Mouse (Mus musculus) inflammation-experienced regulatory T-cells, adult 6 months (primary cell): ENCODE results near the gene Lancl2. TPM values are rescaled to one million over a fixed set of nuclear protein-coding genes. Genes with fewer than 3 reads are reported as not detected.

Experiments
- ATAC-seq: one replicate; pipeline ENCODE4 v1.8.0; 2017
- polyA plus RNA-seq, 3 experiments: library from polyadenylated mRNA; unstranded; fragments of 100-300 nt; shearing (Covaris generic); gene quantifications; one replicate each; pipeline ENCODE4 v1.2.1; 2017

The Lancl2 gene
- 1 to 10 TPM; 2.5 to 7.6 (median 2.9) TPM for polyA plus RNA-seq

DNA sequence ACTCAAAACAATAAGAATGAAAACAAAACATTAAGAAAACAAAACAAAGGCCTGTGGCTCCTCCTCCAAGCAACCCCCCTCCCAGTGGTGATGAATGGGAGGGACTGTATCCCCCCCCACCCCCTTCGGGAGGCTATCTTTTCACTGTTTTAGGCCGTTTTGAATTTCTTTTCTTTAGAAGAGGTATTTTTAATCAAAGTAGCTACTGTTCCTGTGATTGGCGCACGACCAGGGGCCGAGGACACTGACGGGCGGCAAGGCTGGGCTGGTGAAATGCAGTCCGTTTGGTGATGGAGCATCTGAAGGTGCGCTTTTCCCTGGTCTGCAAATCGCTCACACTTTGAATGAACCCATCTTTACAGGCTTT is at the start of gene Lancl2:
Gene Lancl2 (plus strand): TSS at position 165 of the 367 bp plus-strand sequence.
- peak; percentile 8 for ATAC-seq

DNA sequence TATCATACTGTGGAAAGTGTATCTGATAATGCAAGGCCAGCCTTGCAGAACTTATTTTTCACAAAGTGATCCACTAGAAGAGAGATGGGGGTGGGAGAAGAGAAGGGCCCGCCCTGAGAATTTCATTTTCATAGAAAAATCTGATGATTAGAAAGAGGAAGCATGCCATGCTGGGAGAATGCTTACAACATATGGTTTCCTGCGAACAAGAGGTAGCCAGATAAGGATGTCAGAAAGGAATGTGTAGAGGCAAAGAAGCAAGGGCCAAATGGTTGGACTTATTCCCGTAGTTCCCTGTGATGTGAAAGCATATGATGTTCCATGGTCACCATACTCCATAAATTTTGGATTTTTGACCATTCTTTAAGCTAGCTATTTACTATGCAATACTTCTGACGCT is 41.0 kb upstream of the Lancl2 start:
- no peak for ATAC-seq

DNA sequence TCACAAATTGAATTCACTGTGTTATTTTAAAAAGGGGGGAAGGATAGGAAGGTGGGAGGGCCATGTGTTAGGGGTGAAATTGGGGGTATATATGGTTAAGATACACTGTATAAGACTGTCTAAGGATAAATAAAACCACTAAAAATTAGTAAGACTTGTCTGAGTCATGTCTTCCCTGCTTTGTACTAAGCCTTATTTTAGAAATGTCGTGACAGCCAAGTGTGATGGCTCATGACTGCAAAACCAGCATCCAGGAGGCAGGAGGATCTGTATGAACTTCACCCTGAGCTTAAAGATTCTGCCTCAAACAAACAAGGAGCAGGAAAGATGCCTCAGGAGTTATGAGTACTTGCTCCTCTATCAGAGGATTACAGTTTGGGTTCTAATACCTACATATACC is 18.2 kb upstream of the Lancl2 start:
- ATAC-seq = no peak

DNA sequence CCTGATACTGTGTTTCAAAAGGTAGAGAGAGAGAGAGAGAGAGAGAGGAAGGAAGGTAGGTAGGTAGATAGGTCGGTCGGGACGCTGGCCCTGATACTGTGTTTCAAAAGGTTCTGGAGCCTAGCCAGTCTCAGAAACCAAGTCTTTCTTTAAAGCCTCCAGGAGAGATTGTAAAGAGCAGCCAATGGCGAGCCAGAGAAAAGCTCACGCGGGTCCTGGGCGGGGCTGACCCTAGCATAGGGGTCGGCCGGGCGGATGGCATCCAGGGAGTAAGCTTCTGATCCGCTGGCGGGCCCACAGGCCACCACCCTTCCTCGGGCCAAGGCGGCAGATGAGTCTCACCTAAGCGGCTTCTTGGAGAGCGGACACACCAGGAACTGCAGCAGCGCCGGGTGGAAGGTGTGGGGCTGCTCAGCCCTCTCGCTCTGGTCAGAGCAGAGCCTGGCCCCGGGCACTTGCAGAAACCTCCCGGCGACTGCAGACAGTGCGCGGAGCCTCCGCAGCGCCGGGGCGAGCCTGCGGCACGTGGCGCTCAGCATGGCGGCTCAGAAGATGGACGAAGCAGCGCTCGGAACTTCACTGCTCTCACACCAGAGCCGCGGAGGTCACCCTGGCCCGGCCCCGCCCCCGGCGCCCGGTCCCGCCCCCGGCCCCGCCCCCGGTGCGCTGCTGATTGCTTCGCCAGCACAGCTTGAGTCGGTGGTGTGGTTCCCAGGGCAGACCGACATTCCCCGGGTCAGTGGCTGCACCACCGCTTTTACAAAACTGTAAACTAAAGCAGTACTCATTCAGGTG is 10.7 kb upstream of the Lancl2 start, which contains the start of gene Pyurf:
Gene Pyurf (minus strand): TSS at position 612 of the 795 bp plus-strand sequence.
- ATAC-seq = peak; percentile 97

DNA sequence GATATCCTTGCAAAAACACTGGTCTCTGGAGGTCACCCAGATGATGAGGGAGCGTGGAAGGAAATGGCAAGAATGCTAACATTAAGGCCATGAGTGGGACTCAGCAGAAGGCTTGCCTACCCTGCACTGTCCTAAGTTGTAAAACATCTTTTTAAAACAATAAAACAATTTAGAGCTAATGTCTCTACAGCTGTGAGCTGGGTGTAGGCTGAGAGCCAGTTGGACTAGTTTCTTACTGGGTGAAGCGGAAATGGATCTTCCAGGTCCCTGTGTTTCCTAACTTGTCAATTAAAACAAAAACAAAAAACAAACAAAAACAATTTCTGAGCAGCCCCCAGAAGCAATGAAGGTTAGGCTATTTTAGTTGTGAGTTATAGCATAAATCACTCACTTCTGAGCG is 9.2 kb upstream of the Lancl2 start:
- ATAC-seq = no peak

DNA sequence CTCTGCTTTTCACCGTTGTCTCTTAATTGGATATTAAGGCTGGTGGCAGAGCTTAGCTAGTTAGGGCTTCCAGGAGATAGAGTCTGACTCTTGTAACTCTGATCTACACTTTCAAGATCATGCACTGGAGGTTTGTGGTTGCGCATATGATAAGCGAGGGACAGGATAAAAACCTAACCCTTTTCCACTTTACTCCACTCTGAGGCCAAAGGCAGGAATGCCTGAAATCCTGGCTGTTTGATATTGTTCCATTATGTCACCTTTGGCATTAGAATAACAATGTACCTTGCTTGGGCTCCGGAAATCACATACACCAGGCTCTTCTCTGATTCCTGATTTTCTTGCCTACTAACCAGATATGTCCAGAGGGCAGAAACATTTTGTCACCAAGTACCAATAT is 654 bp upstream of the Lancl2 start:
- ATAC-seq = no peak

DNA sequence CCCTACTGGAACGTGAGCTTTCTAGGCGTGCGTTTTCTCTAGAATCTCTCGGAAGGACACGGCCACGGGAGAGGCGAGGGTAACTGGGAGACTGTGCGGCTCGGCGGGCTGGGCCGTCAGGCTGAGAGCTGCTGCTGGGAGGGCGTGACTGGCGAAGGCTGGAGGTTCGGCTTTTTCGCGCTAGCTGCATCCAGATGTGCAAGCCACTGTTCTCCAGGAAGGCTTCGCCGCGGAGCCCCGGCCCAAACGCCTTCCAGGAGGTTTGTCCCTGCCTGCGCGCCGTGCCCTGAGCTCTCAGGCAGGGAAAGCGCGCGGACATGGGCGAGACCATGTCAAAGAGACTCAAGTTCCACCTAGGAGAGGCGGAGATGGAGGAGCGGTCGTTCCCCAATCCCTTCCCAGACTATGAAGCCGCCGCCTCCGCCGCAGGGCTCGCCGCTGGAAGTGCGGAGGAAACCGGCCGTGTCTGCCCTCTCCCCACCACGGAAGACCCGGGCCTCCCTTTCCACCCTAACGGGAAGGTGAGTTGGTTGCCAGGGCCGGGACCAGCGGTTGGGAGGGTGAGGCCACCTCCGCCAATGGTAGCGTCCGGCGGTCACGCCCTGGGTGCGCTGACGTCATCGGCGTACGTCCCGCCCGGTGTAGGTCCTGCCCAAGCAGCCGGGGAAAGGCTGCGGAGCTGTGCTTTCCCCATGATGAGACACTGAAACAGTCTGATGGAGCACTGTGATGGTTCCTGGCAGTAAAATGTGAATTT is 581 bp downstream of the Lancl2 start:
- ATAC-seq = peak; percentile 91

DNA sequence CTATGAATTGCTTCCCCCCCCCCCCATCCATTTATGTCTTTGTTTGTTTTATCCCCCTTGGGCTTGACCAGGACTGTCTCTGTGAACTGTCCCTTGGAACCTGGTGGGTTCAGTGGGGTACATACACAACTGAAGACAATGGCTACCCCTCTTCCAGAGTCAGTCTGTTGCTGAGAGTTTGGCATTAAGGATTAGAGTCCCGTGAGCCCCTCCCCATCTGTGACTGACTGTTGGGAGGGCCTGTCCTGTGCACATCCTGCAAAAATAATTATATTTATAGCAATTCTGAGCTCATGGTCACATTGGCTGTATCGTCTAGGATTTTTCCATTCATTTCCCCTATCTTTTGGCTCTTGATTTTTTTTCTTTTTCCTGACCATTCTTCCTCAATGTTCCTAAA is 1.4 kb downstream of the Lancl2 start:
- no peak for ATAC-seq

DNA sequence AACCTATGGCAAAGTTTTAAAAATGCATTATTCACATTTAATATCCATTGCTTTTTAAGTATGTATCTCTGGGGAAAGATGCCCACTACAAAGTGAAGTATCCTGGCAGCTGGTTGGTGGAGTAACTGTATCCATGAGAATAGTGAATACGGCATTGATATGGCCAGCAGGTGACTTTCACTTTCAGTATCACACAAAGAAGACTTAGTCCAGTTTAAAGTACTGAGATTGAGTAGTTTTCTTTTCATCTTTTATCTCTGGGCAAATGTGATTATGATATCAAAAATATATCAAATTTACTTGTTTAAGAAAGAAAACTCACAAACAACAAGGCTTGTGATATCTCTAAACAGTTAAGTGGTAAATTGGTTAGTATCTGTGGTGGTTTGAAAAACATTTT is 4.4 kb downstream of the Lancl2 start:
- ATAC-seq = peak; percentile 33

DNA sequence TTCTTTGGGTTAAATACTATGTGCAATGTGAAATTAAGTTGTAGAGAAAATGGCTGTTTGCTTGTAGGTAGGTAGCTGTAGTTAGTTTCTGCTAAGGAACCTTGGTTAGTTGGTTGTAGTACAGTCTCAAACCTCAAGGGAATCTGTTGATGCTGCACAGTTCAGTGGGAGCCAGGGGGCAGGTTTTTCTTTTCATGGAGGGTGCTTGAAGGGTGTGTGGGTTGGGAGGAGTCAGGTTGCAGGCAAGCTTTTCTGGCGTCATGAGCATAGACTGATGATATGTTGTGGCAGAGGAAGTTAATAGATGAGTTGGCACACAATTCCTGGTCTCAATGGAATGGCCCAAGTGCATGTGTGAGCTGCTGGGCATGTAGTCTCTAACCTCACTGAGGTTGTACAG is 9.4 kb downstream of the Lancl2 start:
- peak; percentile 46 for ATAC-seq

DNA sequence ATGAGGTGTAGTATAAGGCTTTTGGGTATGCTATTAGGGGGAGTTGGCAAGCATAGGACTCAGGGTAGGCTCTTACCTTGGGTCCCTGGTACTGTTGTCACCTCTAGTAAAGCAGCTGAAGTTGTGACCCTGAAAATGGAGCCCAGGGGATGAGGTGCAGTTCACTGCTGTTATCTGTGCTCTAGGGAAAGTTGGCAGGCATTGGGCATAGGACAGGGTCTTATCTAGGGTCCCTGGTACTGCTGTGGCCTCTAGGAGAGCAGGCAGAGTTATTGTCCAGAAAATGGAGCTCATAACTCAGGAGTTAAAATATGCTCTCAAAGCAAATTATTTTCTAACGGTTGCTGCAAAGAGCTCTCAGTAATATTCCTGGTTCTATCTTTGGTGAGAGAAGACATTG is 19.0 kb downstream of the Lancl2 start:
- ATAC-seq = no peak

DNA sequence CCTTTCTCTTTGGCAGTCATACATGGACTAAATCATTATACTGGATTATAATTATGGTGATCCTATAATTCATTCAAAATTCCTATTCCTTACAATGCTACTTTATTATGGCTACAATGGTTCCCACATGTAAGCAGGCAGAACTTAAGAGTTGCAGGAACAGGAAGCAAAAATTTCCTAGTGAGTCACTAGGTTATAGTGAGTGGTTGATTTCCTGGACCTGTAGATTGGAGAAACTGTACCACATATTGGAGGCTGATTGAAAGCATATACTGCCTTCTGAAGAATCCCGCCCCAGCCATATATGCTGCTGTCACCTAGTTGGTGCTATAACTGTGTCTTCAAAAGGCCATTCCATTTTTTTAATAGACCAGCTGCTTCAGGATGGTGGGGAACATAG is 40.4 kb downstream of the Lancl2 start:
- ATAC-seq = no peak

DNA sequence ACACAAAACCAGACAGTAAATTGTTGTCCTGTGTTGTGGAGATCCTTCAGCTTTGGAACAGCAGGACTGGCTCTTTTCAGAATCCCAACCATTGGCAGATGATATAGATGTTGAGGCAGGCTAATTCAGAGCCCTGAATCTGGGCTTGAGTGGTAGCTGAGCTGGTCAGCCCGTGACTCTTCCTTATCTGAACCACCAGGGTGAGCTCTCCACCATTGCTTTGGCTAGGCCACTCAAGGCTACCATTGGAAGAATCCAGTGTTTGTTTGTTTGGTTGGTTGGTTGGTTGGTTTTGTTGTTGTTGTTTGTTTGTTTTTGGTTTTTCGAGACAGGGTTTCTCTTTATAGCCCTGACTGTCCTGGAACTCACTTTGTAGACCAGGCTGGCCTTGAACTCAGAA is 41.0 kb downstream of the Lancl2 start:
- ATAC-seq = peak; percentile 54

DNA sequence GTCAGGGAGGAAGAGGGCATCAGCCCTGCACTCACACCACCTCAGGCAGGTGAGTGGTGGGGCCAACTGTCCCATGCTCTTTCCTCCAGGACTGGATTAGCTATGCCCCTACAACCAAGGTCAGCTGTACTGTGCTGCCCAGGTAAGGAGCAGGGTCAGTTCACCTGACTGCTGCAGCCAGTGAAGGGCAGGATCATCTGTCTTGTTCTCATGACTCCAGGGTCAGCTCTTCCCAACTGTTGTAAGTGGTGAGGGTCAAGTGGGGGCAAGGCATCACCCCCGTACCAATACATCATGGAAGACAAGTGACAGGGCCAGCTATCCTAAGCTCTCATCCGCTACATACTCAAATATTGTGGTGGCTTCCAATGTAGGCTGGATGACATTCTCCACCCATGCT is 41.8 kb downstream of the Lancl2 start:
- ATAC-seq = no peak

DNA sequence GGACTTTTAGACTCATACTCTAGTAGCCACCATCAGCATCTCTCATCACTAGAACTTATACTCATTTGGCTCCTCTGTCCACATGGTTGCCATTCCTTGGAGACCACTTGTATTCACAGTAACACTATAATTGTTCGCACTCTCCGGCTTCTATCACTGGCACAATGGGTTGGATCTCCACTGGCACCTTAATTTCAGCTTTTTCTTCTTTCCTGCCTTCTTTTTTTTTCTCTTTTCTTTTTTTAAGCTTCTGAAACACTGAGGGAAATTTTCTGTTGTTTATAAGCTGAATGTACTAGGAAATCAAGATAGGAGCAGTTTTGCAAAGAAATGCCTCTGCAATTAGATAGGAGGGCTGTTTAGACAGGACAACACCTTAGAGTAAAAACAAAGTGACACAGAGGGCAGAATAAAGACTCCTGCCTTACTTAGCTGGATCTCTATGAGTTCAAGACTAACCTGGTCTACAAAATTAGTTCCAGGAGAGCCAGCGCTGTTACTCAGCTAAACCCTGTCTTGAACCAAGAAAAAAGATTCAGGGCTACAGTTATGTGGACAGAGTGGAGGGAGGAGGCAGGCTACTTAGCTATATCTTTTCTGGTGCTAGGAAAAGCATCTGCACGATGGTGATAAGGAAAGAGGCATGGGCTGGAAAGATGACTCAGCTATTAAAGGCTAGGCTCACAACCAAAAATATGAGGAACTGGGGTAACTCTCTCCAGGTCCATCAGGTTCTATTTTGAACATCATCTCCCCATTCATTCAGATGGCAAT is 42.8 kb downstream of the Lancl2 start:
- no peak for ATAC-seq

DNA sequence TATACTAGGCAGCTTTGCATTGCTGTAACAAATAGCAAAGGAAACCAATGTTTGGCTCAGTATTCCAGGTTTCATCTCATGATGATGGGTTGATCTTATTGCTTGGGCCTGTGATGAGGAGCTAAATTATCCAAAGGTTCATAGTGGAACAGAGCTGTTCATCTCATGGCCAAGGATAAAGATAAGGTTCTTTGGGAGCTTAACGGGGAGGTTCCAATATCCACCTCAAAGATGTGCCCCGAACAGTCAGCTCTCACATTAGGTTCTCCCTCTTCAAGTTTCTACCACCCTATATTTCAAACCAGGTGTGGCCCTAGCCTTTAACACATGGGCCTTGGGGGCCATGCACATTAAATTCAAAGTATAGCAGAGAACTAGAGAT is 43.4 kb downstream of the Lancl2 start:
- ATAC-seq = no peak

DNA sequence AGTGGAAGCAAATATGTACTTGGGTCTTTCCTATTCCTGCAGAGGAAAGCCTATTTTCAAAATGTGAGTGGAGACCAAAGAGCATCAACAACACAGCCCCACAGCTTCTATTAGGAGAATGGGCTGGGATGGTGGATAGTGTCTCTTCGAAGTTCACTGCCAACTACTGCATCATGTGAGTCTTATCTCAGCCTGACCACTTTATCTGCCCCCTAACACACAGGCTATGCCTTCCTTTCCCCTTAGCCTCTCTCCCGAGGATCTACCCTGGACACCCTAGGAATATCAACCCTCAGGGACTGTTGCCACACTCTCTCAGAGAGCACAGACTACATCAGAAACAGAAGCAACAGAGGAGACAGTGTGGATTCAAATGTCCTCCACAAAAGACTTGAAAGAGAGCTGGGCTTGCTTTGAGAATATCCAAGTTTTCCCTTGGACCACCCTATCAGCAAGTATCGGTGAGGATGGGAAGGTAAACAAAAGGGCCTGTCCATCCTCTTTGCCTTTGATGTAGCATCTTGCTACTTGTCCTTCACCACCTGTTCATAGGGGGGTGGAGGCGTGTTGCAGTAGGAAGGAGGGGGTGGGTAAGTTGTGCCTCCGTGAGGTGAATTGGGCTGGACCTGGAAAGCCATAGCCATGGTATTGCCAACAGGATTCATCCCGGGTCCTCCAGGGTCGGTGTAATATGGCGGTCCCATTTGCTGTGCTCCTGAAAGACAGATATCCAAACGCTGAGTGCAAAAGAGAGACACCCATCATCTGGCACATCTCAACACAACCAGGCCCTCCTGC is 51.8 kb downstream of the Lancl2 start:
- no peak for ATAC-seq

DNA sequence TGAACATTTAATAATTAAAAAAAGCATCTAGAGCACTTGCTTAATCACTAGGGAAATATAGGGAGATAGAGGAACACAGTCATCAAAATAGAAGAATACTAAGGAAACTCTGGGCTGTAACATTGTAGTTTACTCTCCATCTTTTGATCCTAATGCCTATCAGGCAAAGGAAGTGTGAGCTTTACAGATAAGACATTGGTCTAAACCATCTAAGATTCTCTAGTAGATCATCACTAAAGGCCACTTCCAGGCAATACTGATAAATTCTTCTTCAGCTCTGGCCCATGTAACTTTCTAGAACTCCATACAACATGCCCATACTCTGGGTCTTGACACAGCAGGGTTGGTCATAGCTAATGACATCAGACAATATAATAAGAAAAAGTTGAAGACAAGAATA is 60.7 kb downstream of the Lancl2 start:
- ATAC-seq = no peak

DNA sequence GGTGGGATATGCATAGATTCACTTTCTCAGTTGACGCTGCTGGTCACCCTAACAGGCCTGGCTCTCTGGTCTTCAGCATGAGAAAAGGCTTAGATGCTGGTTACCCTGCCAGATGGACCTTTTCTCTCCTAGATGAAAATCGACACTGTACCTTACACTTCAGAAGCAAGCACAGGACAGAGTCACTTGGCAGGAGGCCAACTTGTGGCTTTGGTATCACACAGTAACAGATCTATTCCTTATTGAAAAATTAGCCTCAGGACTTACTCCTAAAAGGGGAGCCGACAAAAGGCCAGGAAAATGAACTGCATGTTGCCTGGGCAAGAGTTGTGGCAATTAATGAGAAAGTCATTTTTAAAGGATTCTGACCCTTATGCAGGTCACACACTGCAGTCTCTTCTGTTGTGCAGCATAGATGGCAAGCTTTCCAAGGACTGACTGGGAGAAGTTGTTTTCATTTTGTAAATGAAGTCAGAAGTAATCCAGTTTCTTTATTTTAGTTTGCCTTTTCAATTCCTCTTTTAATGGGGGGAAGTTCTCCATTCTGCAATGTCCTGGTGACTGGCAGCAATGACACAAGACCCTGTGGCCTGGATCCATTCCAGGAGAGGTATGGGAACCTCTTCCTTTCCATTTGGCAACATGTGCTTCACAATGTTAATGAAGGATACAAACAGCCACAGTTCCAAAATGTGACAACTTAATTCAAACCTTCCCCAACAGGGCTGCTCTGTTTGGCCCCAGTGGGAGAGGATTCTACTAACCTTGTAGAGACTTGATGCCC is 62.9 kb downstream of the Lancl2 start:
- ATAC-seq = no peak

DNA sequence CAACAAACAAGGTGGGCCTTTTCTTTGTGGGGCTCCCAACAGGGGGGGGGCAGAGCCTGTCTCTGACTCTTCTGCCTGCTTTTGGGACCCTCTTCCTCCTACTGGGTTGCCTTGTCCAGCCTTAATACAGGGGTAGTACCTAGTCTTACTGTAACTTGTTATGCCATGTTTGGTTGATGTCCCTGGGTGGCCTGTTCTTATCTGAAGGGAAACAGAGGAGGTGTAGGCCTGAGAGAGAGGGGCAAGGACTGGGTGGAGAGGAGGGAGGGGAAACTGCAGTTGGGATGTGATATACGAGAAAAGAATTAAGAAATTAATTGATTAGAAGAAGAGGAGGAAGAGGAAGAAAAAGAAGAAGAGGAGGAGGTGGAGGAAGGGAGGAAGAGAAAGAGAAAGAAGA is 63.9 kb downstream of the Lancl2 start:
- no peak for ATAC-seq

DNA sequence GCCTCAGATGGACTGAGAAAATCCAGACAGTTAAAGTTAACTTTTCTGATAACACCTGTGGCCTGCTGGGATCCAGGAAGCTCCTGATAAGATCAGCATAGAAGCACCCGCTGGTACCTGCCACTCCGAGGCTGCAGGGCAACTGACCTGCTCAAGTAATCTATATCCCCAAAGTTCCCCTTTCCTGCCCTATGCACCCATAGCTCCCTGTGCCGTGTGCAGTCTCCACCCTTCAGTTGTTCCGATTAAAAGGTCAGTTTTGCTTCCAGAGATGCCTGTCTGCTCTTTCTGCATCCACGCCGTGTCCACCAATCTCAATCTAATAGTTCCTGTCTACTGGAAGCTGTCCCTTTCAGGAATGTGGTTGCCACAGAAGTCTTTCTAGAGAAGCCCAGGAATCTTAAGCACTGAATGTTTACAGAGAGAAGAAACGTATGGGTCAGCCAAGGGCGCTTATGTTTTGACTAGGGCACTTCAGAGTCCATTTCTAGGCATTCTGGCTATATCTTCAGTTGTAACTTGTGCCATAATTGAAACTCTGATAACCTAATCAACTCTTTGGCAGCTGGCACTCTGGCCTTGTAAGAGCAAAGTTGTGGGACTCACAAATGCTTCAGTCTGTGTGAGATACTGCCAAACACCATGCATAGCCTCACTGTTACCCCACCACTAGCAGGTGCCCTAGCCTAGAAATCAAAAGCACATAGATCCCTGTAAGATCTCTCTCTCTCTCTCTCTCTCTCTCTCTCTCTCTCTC is 65.0 kb downstream of the Lancl2 start:
- no peak for ATAC-seq
